26 mouse cellular contexts compared by ENCODE assay signal in genomic region chr6:89566740-89567139, GRCm38 (mm10). TPM values are rescaled to one million over a fixed set of nuclear protein-coding genes. Genes with fewer than 3 reads are reported as not detected.
A peak's percentile ranks its signal among the peaks of the same experiment; 100 is the strongest.
DNase-seq lines count a peak whose midpoint lies in the region; ATAC-seq lines count a peak whose summit lies in the region.
"Had no signal": no experiment of that assay in that cellular context is flagged by ENCODE, and none has a peak within 500 bp of the region (broad histone marks: within the 10 kb centered on the region; RNA-seq: fewer than 3 reads in every experiment).

No protein-coding gene starts in this region.

- H3K27me3 ChIP-seq in forebrain, embryonic 14.5 days (replicated peaks; ENCODE audit: control insufficient read depth, insufficient read depth, low read length): no peaks in the 10 kb centered on the region
- no peaks in the 10 kb centered on the region for H3K27me3 ChIP-seq in forebrain, embryonic 15.5 days
- no peaks in the 10 kb centered on the region for H3K27me3 ChIP-seq in hindbrain, embryonic 13.5 days
- H3K27me3 ChIP-seq in hindbrain, embryonic 14.5 days (ENCODE audit: control insufficient read depth, insufficient read depth, low read length): no peaks in the 10 kb centered on the region
- no peaks in the 10 kb centered on the region for H3K27me3 ChIP-seq in neural tube, embryonic 13.5 days
- H3K27me3 ChIP-seq: embryonic facial prominence, embryonic 12.5 days; embryonic facial prominence, embryonic 15.5 days; heart, embryonic 13.5 days; hindbrain, embryonic 12.5 days had no signal

- peak; percentile 10 for DNase-seq in forebrain, embryonic 14.5 days (ENCODE audit: low spot score)
- DNase-seq in hindbrain, embryonic 14.5 days (ENCODE audit: low spot score): no peak
- no peak for DNase-seq in neural tube, embryonic 10.5 days (ENCODE audit: extremely low spot score, low spot score)
- DNase-seq: adrenal gland, adult 2 months; cerebellum, adult 11 months; cerebellum, adult 2 months; cerebellum, adult 9-11 months; cerebellum, postnatal 25 days; gastrocnemius, adult 2 months; gastrocnemius, postnatal 14 days; heart, adult 2 months; heart, postnatal 14 days; kidney, adult 18-20 months had no signal

- H3K27ac ChIP-seq in forebrain, embryonic 14.5 days (ENCODE audit: low read depth, low read length): no peak overlapping the region
- H3K27ac ChIP-seq in forebrain, embryonic 15.5 days (replicated peaks): no peak overlapping the region
- peak overlapping the region; percentile 55 for H3K27ac ChIP-seq in hindbrain, embryonic 13.5 days
- H3K27ac ChIP-seq in hindbrain, embryonic 14.5 days: no peak overlapping the region
- H3K27ac ChIP-seq in neural tube, embryonic 13.5 days (replicated peaks): peak overlapping the region; percentile 50; the same call in 1 of the 2 replicates
- H3K27ac ChIP-seq: embryonic facial prominence, embryonic 12.5 days; embryonic facial prominence, embryonic 15.5 days; gastrocnemius, adult 2 months; heart, adult 2 months; heart, embryonic 10.5 days; heart, embryonic 13.5 days; hindbrain, postnatal 0 days had no signal

- no peaks in the 10 kb centered on the region for H3K9me3 ChIP-seq in forebrain, embryonic 14.5 days (replicated peaks; ENCODE audit: control insufficient read depth, low read length)
- H3K9me3 ChIP-seq in forebrain, embryonic 15.5 days: no peaks in the 10 kb centered on the region
- H3K9me3 ChIP-seq in hindbrain, embryonic 13.5 days: no peaks in the 10 kb centered on the region
- no peaks in the 10 kb centered on the region for H3K9me3 ChIP-seq in hindbrain, embryonic 14.5 days (ENCODE audit: control insufficient read depth, low read length)
- no peaks in the 10 kb centered on the region for H3K9me3 ChIP-seq in neural tube, embryonic 13.5 days
- H3K9me3 ChIP-seq: embryonic facial prominence, embryonic 12.5 days; embryonic facial prominence, embryonic 15.5 days; heart, embryonic 10.5 days; heart, embryonic 13.5 days; hindbrain, embryonic 12.5 days had no signal

- H3K9ac ChIP-seq in forebrain, embryonic 14.5 days (ENCODE audit: low read length): no peak overlapping the region
- no peak overlapping the region for H3K9ac ChIP-seq in forebrain, embryonic 15.5 days (replicated peaks)
- no peak overlapping the region for H3K9ac ChIP-seq in hindbrain, embryonic 13.5 days
- H3K9ac ChIP-seq in hindbrain, embryonic 14.5 days: no peak overlapping the region
- no peak overlapping the region for H3K9ac ChIP-seq in neural tube, embryonic 13.5 days
- H3K9ac ChIP-seq: embryonic facial prominence, embryonic 12.5 days; embryonic facial prominence, embryonic 15.5 days; heart, embryonic 13.5 days; hindbrain, embryonic 12.5 days had no signal

- H3K4me3 ChIP-seq in forebrain, embryonic 14.5 days (ENCODE audit: low read depth, low read length): no peak overlapping the region
- no peak overlapping the region for H3K4me3 ChIP-seq in forebrain, embryonic 15.5 days
- H3K4me3 ChIP-seq in hindbrain, embryonic 13.5 days: no peak overlapping the region
- no peak overlapping the region for H3K4me3 ChIP-seq in hindbrain, embryonic 14.5 days (replicated peaks; ENCODE audit: low read length)
- H3K4me3 ChIP-seq in neural tube, embryonic 13.5 days: no peak overlapping the region
- H3K4me3 ChIP-seq: embryonic facial prominence, embryonic 12.5 days; embryonic facial prominence, embryonic 15.5 days; gastrocnemius, adult 2 months; heart, adult 2 months; heart, embryonic 10.5 days; heart, embryonic 13.5 days; hindbrain, embryonic 12.5 days had no signal

- no peak overlapping the region for H3K4me2 ChIP-seq in forebrain, embryonic 14.5 days (ENCODE audit: low read length)
- no peak overlapping the region for H3K4me2 ChIP-seq in forebrain, embryonic 15.5 days (replicated peaks)
- no peak overlapping the region for H3K4me2 ChIP-seq in hindbrain, embryonic 13.5 days
- no peak overlapping the region for H3K4me2 ChIP-seq in hindbrain, embryonic 14.5 days (replicated peaks)
- no peak overlapping the region for H3K4me2 ChIP-seq in neural tube, embryonic 13.5 days
- H3K4me2 ChIP-seq: embryonic facial prominence, embryonic 12.5 days; embryonic facial prominence, embryonic 15.5 days; heart, embryonic 13.5 days; hindbrain, embryonic 12.5 days had no signal

- H3K4me1 ChIP-seq in forebrain, embryonic 14.5 days (ENCODE audit: control insufficient read depth, insufficient read depth, low read length): no peaks in the 10 kb centered on the region
- H3K4me1 ChIP-seq in forebrain, embryonic 15.5 days: no peaks in the 10 kb centered on the region
- H3K4me1 ChIP-seq in hindbrain, embryonic 13.5 days (replicated peaks): peaks cover 19% of the 10 kb centered on the region
- no peaks in the 10 kb centered on the region for H3K4me1 ChIP-seq in hindbrain, embryonic 14.5 days (replicated peaks; ENCODE audit: control insufficient read depth, insufficient read depth, low read length)
- H3K4me1 ChIP-seq in neural tube, embryonic 13.5 days (replicated peaks): peaks cover 12% of the 10 kb centered on the region; the same call in 1 of the 2 replicates
- H3K4me1 ChIP-seq: embryonic facial prominence, embryonic 12.5 days; embryonic facial prominence, embryonic 15.5 days; heart, embryonic 10.5 days had no signal

- no peak for ATAC-seq in forebrain, embryonic 14.5 days
- ATAC-seq in forebrain, embryonic 15.5 days (replicated peaks): no peak
- ATAC-seq in hindbrain, embryonic 13.5 days (ENCODE audit: low FRiP score): no peak
- ATAC-seq in hindbrain, embryonic 14.5 days (ENCODE audit: low FRiP score): no peak
- ATAC-seq in neural tube, embryonic 13.5 days (ENCODE audit: low read depth): no peak
- ATAC-seq in granulocyte monocyte progenitor cell, adult 5-6 weeks (replicated peaks; ENCODE audit: poor library complexity, severe bottlenecking): no peak
- ATAC-seq: CD4-positive, CD25-positive, alpha-beta regulatory T cell, adult 4 months; hindbrain, postnatal 0 days; inflammation-experienced regulatory T-cells, adult 6 months; intestine, embryonic 16.5 days had no signal

- 59% methylated on average over 4 of the region's 4 CpGs for WGBS in forebrain, embryonic 14.5 days
- WGBS in forebrain, embryonic 15.5 days: 43% methylated on average over 4 of the region's 4 CpGs
- WGBS in hindbrain, embryonic 13.5 days: 50% methylated on average over 4 of the region's 4 CpGs
- WGBS in hindbrain, embryonic 14.5 days: 60% methylated on average over 4 of the region's 4 CpGs
- WGBS in neural tube, embryonic 13.5 days: 41% methylated on average over 4 of the region's 4 CpGs

- peaks cover 10% of the 10 kb centered on the region; the same call in 1 of the 2 replicates for H3K36me3 ChIP-seq in forebrain, embryonic 14.5 days (ENCODE audit: control insufficient read depth, insufficient read depth, low read length)
- H3K36me3 ChIP-seq in forebrain, embryonic 15.5 days: peaks cover 5% of the 10 kb centered on the region; the same call in 1 of the 2 replicates
- H3K36me3 ChIP-seq in hindbrain, embryonic 13.5 days: peaks cover 18% of the 10 kb centered on the region
- peaks cover 10% of the 10 kb centered on the region; the same call in 1 of the 2 replicates for H3K36me3 ChIP-seq in hindbrain, embryonic 14.5 days (replicated peaks; ENCODE audit: control insufficient read depth, insufficient read depth)
- 0 out of 2 replicates have a peak, but pooled peaks cover 10% of the 10 kb centered on the region for H3K36me3 ChIP-seq in neural tube, embryonic 13.5 days
- H3K36me3 ChIP-seq: embryonic facial prominence, embryonic 12.5 days; heart, embryonic 10.5 days; heart, embryonic 13.5 days had no signal

RNA-seq across cellular contexts. Expression of gene Chchd6, which starts 28.7 kb away (rescaled TPM):
- 183 and 184 TPM in 2 replicates for polyA plus RNA-seq in forebrain, embryonic 14.5 days (2014; fragmentation: Nextera tagmentation; extraction: Ambion mirVana)
- polyA plus RNA-seq in forebrain, embryonic 15.5 days (2015; fragmentation: Nextera tagmentation; extraction: Ambion mirVana): 145 and 146 TPM in 2 replicates
- polyA plus RNA-seq in hindbrain, embryonic 13.5 days (2015; fragmentation: Nextera tagmentation; extraction: Ambion mirVana): 125 and 126 TPM in 2 replicates
- 175 and 176 TPM in 2 replicates for polyA plus RNA-seq in hindbrain, embryonic 14.5 days (2014; fragmentation: Nextera tagmentation; extraction: Ambion mirVana)
- polyA plus RNA-seq in neural tube, embryonic 13.5 days (2015; fragmentation: Nextera tagmentation; extraction: Ambion mirVana): 109 and 115 TPM in 2 replicates
- 9.8 and 13.5 TPM in 2 replicates for total RNA-seq in granulocyte monocyte progenitor cell, adult 5-6 weeks (2014; fragmentation: Nextera tagmentation)
- 10.6 and 15.3 TPM in 2 replicates for total RNA-seq in granulocyte monocyte progenitor cell, adult 5-6 weeks (2017)

Comparison
In these comparisons a context has a peak if more than half of its experiments do, and no peak if none do; other contexts are left out.
1. H3K27ac ChIP-seq: peak in hindbrain, embryonic 13.5 days (single experiment) and neural tube, embryonic 13.5 days (single experiment); none in forebrain, embryonic 14.5 days (single experiment), forebrain, embryonic 15.5 days (single experiment) and hindbrain, embryonic 14.5 days (single experiment).